Mouse (Mus musculus) G1E (cell line): ENCODE results near the gene Tmem100. TPM values are rescaled to one million over a fixed set of nuclear protein-coding genes. Genes with fewer than 3 reads are reported as not detected.

Experiments
- ATAC-seq: 2 replicates; pipeline ENCODE4 v1.8.0; 2016; ENCODE audit warnings: mild to moderate bottlenecking; ENCODE audit not compliant: insufficient number of reproducible peaks, poor library complexity, low FRiP score, severe bottlenecking; ENCODE audit errors: extremely low read depth
- DNase-seq: peaks from one replicate; pipeline ENCODE4 v3.0.0; 2012; ENCODE audit warnings: low spot score
- H3K27me3 ChIP-seq: 2 replicates; pipeline ENCODE4 v1.6.1; 2012; ENCODE audit warnings: mild to moderate bottlenecking, low read length, inconsistent platforms; ENCODE audit not compliant: insufficient read depth
- H3K36me3 ChIP-seq: replicated peaks from 2 replicates; pipeline ENCODE3; 2012; ENCODE audit warnings: mild to moderate bottlenecking, inconsistent platforms
- H3K4me1 ChIP-seq: 2 replicates; pipeline ENCODE4 v1.6.1; 2012; ENCODE audit warnings: low read depth, low read length, inconsistent platforms, mixed read lengths; ENCODE audit not compliant: insufficient read depth
- H3K4me3 ChIP-seq: 2 replicates; pipeline ENCODE4 v1.5.1; 2012; ENCODE audit warnings: low read depth, mild to moderate bottlenecking, inconsistent platforms, low read length, moderate library complexity, mixed read lengths
- H3K9me3 ChIP-seq: replicated peaks from 2 replicates; pipeline ENCODE4 v1.6.1; 2012; ENCODE audit warnings: inconsistent platforms
- CTCF ChIP-seq: IDR thresholded peaks from 2 replicates; pipeline ENCODE4 v1.5.1; 2012; ENCODE audit warnings: low read depth, low read length, inconsistent platforms, mixed read lengths
- GATA1 ChIP-seq: IDR thresholded peaks from 2 replicates; pipeline ENCODE4 v1.6.1; 2012; ENCODE audit warnings: borderline replicate concordance, low read length, inconsistent platforms, mixed read lengths
- GATA2 ChIP-seq: IDR thresholded peaks from 2 replicates; pipeline ENCODE4 v1.6.1; 2012; ENCODE audit warnings: low read depth, low read length, inconsistent platforms, borderline replicate concordance
- POLR2AphosphoS5 ChIP-seq: IDR thresholded peaks from 2 replicates; pipeline ENCODE4 v1.6.1; 2012; ENCODE audit warnings: low read depth, low read length, inconsistent platforms; ENCODE audit not compliant: insufficient replicate concordance
- TAL1 ChIP-seq: conservative IDR thresholded peaks from 2 replicates; pipeline ENCODE4 v1.6.1; 2012; ENCODE audit warnings: low read depth, low read length, inconsistent platforms, mixed read lengths
- polyA plus RNA-seq: library from polyadenylated mRNA; stranded (reverse); fragments of >175 nt; gene quantifications from 2 replicates; pipeline ENCODE4 v1.2.3, GENCODE M21; 2012
- total RNA-seq, 2 experiments: library from RNA; stranded (forward) in 1 of 2; stranded (reverse) in 1 of 2; fragments of 200-1000 nt in 1 of 2; fragments of >200 nt in 1 of 2; fragmentation: Nextera tagmentation in 1 of 2; gene quantifications; 2 replicates each; pipeline ENCODE4 v1.2.3; 2014 to 2017

Gene Tmem100
- total and polyA plus RNA-seq, 3 experiments: 0.17 to 6.3 (median 0.87) TPM

- DNase-seq: no peak
- H3K9me3 ChIP-seq: peaks cover 10% of the 10 kb centered on the region
- no peak for ATAC-seq
- peaks cover 16% of the 10 kb centered on the region for H3K4me1 ChIP-seq
- H3K27me3 ChIP-seq: no peaks in the 10 kb centered on the region
- peaks cover 15% of the 10 kb centered on the region for H3K36me3 ChIP-seq
- peak overlapping the region; percentile 74; the same call in 1 of the 2 replicates for H3K4me3 ChIP-seq
- TF ChIP-seq TAL1 (no peak), GATA1 (no peak), CTCF (no peak), POLR2AphosphoS5 (no peak), GATA2 (no peak)
Observed at GRCm38 (mm10) chr11:90001396-90002230, 28.5 kb upstream of the Tmem100 start.

- ATAC-seq (peak; percentile 97), DNase-seq (peak; percentile 63)
- Histone ChIP-seq H3K9me3 (peaks cover 10% of the 10 kb centered on the region), H3K27me3 (no peaks in the 10 kb centered on the region), H3K4me1 (peaks cover 16% of the 10 kb centered on the region), H3K4me3 (peak within 1 kb of the TSS; percentile 74), H3K36me3 (peaks cover 15% of the 10 kb centered on the region)
- TF ChIP-seq POLR2AphosphoS5 (no peak), GATA2 (no peak), CTCF (no peak), TAL1 (no peak), GATA1 (no peak)
Observed at GRCm38 (mm10) chr11:90002231-90002986, 27.7 kb upstream of the Tmem100 start, which contains the start of gene Pctp. Gene Pctp, minus strand, starts transcription at chr11:90002894.

GRCm38 (mm10) chr11:90002987-90003348 is 27.2 kb upstream of the Tmem100 start:
- ATAC-seq (no peak), DNase-seq (no peak)
- Histone ChIP-seq H3K36me3 (peaks cover 15% of the 10 kb centered on the region), H3K4me3 (peak overlapping the region; percentile 74; the same call in 1 of the 2 replicates), H3K4me1 (peaks cover 16% of the 10 kb centered on the region), H3K27me3 (no peaks in the 10 kb centered on the region), H3K9me3 (peaks cover 10% of the 10 kb centered on the region)
- TF ChIP-seq TAL1 (no peak), POLR2AphosphoS5 (no peak), GATA2 (no peak)

- H3K9me3 ChIP-seq: peaks cover 10% of the 10 kb centered on the region
- no peaks in the 10 kb centered on the region for H3K27me3 ChIP-seq
- peaks cover 16% of the 10 kb centered on the region for H3K4me1 ChIP-seq
- H3K4me3 ChIP-seq: no peak overlapping the region
- H3K36me3 ChIP-seq: peaks cover 15% of the 10 kb centered on the region
- ATAC-seq (peak; percentile 36; the same call in 1 of the 2 replicates), DNase-seq (no peak)
- TF ChIP-seq CTCF (no peak), TAL1 (no peak), GATA2 (no peak), GATA1 (no peak), POLR2AphosphoS5 (no peak)
Observed at GRCm38 (mm10) chr11:90003386-90003785, 26.8 kb upstream of the Tmem100 start.

GRCm38 (mm10) chr11:90006111-90006510 is 24.0 kb upstream of the Tmem100 start:
- Histone ChIP-seq H3K4me3 (no peak overlapping the region), H3K4me1 (peaks cover 8% of the 10 kb centered on the region), H3K9me3 (peaks cover 3% of the 10 kb centered on the region; the same call in 1 of the 2 replicates), H3K27me3 (no peaks in the 10 kb centered on the region), H3K36me3 (no peaks in the 10 kb centered on the region)
- DNase-seq (no peak), ATAC-seq (no peak)
- no peak for TF ChIP-seq CTCF
- TF ChIP-seq TAL1: no peak
- no peak for TF ChIP-seq GATA1
- TF ChIP-seq GATA2: no peak
- no peak for TF ChIP-seq POLR2AphosphoS5

- ATAC-seq: no peak
- no peak overlapping the region for H3K4me3 ChIP-seq
Observed at GRCm38 (mm10) chr11:90007791-90008531, 22.2 kb upstream of the Tmem100 start.

More at GRCm38 (mm10) chr11:90007791-90008531, 22.2 kb upstream of the Tmem100 start:
- no peak for TF ChIP-seq CTCF
- TF ChIP-seq GATA1: no peak
- no peak for TF ChIP-seq TAL1
- no peaks in the 10 kb centered on the region for H3K27me3 ChIP-seq
- no peaks in the 10 kb centered on the region for H3K9me3 ChIP-seq
- H3K36me3 ChIP-seq: no peaks in the 10 kb centered on the region
- no peak for DNase-seq
- H3K4me1 ChIP-seq: no peaks in the 10 kb centered on the region; the same call in 1 of the 2 replicates
